Mouse (Mus musculus) lung, adult 18-20 months (tissue): ENCODE measurements around the gene Gm10718.
"Not testable (repeated sequence)": the region's sequence is repeated elsewhere in the genome, so short reads cannot be mapped to it uniquely, and the experiment has no call there.

Source experiments
- DNase-seq, 2 experiments: peaks; one replicate each; pipeline ENCODE4 v3.0.0; 2022; ENCODE audit warnings: mixed read lengths in 2 of 2

The Gm10718 gene

DNA sequence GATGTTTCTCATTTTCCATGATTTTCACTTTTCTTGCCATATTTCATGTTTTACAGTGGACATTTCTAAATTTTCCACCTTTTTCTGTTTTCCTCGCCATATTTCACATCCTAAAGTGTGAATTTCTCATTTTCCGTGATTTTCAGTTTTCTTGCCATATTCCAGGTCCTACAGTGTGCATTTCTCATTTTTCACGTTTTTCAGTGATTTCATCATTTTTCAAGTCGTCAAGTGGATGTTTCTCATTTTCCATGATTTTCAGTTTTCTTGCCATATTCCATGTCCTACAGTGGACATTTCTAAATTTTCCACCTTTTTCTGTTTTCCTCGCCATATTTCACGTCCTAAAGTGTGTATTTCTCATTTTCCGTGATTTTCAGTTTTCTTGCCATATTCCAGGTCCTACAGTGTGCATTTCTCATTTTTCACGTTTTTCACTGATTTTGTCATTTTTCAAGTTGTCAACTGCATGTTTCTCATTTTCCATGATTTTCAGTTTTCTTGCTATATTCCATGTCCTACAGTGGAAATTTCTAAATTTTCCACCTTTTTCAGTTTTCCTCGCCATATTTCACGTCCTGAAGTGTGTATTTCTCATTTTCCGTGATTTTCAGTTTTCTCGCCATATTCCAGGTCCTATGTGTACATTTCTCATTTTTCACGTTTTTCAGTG is at the start of gene Gm10718:
TSS of gene Gm10718 (plus strand) at position 236 of the 673 bp plus-strand sequence.
- not testable (repeated sequence) for DNase-seq

DNA sequence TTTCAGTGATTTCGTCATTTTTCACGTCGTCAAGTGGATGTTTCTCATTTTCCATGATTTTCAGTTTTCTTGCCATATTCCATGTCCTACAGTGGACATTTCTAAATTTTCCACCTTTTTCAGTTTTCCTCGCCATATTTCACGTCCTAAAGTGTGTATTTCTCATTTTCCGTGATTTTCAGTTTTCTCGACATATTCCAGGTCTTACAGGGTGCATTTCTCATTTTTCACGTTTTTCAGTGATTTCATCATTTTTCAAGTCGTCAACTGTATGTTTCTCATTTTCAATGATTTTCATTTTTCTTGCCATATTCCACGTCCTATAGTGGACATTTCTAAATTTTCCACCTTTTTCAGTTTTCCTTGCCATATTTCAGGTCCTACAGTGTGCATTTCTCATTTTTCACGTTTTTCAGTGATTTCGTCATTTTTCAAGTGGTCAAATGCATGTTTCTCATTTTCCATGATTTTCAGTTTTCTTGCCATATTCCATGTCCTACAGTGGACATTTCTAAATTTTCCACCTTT is 22.8 kb upstream of the Gm10718 start, which contains the start of gene Gm10722:
TSS of gene Gm10722 (plus strand) at position 478 of the 528 bp plus-strand sequence.
- DNase-seq = peak in 1 of 2 experiments; percentile 7

DNA sequence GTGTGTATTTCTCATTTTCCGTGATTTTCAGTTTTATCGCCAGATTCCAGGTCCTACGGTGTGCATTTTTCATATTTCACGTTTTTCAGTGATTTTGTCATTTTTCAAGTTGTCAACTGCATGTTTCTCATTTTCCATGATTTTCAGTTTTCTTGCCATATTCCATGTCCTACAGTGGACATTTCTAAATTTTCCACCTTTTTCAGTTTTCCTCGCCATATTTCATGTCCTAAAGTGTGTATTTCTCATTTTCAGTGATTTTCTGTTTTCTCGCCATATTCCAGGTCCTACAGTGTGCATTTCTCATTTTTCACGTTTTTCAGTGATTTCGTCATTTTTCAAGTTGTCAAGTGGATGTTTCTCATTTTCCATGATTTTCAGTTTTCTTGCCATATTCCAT is 22.3 kb upstream of the Gm10718 start:
- DNase-seq = not testable (repeated sequence)

DNA sequence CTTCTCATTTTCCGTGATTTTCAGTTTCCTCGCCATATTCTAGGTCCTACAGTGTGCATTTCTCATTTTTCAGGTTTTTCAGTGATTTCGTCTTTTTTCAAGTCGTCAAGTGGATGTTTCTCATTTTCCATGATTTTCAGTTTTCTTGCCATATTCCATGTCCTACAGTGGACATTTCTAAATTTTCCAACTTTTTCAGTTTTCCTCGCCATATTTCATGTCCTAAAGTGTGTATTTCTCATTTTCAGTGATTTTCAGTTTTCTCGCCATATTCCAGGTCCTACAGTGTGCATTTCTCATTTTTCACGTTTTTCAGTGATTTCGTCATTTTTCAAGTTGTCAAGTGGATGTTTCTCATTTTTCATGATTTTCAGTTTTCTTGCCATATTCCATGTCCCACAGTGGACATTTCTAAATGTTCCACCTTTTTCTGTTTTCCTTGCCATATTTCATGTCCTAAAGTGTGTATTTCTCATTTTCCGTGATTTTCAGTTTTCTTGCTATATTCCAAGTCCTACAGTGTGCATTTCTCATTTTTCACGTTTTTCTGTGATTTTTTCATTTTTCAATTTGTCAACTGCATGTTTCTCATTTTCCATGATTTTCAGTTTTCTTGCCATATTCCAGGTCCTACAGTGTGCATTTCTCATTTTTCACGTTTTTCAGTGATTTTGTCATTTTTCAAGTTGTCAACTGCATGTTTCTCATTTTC is 21.2 kb upstream of the Gm10718 start:
- DNase-seq = peak; percentile 72 to 94

- not testable (repeated sequence) for DNase-seq
Observed at GRCm38 (mm10) chr9:3002794-3003396, 20.5 kb upstream of the Gm10718 start, which contains the start of gene Gm11168. TSS of gene Gm11168 (plus strand) at chr9:3003346.

- DNase-seq = not testable (repeated sequence)
Observed at GRCm38 (mm10) chr9:3006179-3006578, 17.2 kb upstream of the Gm10718 start.

DNA sequence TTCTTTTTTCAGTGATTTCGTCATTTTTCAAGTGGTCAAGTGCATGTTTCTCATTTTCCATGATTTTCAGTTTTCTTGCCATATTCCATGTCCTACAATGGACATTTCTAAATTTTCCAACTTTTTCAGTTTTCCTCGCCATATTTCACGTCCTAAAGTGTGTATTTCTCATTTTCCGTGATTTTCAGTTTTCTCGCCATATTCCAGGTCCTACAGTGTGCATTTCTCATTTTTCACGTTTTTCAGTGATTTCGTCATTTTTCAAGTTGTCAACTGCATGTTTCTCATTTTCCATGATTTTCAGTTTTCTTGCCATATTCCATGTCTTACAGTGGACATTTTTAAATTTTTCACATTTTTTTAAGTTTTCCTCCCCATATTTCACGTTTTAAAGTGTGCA is 16.7 kb upstream of the Gm10718 start:
- peak; percentile 74 to 76 for DNase-seq

GRCm38 (mm10) chr9:3007272-3007671 is 16.1 kb upstream of the Gm10718 start:
- not testable (repeated sequence) for DNase-seq

DNA sequence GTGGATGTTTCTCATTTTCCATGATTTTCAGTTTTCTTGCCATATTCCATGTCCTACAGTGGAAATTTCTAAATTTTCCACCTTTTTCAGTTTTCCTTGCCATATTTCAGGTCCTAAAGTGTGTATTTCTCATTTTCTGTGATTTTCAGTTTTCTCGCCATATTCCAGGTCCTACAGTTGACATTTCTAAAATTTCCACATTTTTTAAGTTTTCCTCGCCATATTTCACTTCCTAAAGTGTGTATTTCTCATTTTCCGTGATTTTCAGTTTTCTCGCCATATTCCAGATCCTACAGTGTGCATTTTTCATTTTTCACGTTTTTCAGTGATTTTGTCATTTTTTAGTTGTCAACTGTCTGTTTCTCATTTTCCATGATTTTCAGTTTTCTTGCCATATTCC is 14.0 kb upstream of the Gm10718 start:
- DNase-seq = not testable (repeated sequence)

- DNase-seq = not testable (repeated sequence)
Observed at GRCm38 (mm10) chr9:3012054-3012621, 11.2 kb upstream of the Gm10718 start.

GRCm38 (mm10) chr9:3012733-3013279 is 10.5 kb upstream of the Gm10718 start, which contains the start of gene Gm10721:
TSS of gene Gm10721 (plus strand) at chr9:3013140.
- DNase-seq = not testable (repeated sequence)

DNA sequence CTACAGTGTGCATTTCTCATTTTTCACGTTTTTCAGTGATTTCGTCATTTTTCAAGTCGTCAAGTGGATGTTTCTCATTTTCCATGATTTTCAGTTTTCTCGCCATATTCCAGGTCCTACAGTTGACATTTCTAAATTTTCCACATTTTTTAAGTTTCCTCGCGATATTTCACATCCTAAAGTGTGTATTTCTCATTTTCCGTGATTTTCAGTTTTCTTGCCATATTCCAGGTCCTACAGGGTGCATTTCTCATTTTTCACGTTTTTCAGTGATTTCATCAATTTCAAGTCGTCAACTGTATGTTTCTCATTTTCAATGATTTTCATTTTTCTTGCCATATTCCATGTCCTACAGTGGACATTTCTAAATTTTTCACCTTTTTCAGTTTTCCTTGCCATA is 8.0 kb upstream of the Gm10718 start, which contains the start of gene Gm10720:
TSS of gene Gm10720 (plus strand) at position 301 of the 400 bp plus-strand sequence.
- DNase-seq = not testable (repeated sequence)

GRCm38 (mm10) chr9:3015896-3016295 is 7.5 kb upstream of the Gm10718 start:
- DNase-seq = not testable (repeated sequence)

- DNase-seq = not testable (repeated sequence)
Observed at GRCm38 (mm10) chr9:3017108-3017507, 6.2 kb upstream of the Gm10718 start, which contains the start of gene Gm10719. TSS of gene Gm10719 (plus strand) at chr9:3017408.

GRCm38 (mm10) chr9:3018944-3019343 is 4.4 kb upstream of the Gm10718 start:
- not testable (repeated sequence) for DNase-seq

DNA sequence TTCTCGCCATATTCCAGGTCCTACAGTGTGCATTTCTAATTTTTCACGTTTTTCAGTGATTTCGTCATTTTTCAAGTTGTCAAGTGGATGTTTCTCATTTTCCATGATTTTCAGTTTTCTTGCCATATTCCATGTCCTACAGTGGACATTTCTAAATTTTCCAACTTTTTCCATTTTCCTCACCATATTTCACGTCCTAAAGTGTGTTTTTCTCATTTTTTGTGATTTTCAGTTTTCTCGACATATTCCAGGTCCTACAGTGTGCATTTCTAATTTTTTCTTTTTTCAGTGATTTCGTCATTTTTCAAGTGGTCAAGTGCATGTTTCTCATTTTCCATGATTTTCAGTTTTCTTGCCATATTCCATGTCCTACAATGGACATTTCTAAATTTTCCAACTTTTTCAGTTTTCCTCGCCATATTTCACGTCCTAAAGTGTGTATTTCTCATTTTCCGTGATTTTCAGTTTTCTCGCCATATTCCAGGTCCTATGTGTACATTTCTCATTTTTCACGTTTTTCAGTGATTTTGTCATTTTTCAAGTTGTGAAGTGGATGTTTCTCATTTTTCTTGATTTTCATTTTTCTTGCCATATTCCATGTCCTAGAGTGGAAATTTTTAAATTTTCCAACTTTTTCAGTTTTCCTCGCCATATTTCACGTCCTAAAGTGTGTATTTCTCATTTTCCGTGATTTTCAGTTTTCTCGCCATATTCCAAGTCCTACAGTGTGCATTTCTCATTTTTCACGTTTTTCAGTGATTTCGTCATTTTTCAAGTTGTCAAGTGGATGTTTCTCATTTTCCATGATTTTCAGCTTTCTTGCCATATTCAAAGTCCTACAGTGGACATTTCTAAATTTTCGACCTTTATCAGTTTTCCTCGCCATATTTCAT is 3.3 kb upstream of the Gm10718 start:
- peak; percentile 4 to 38 for DNase-seq

GRCm38 (mm10) chr9:3022316-3023008 is 885 bp upstream of the Gm10718 start:
- peak in 1 of 2 experiments; percentile 55 for DNase-seq

- peak; percentile 46 to 64 for DNase-seq
Observed at GRCm38 (mm10) chr9:3023985-3024648, 770 bp downstream of the Gm10718 start.

- peak; percentile 16 to 18 for DNase-seq
Observed at GRCm38 (mm10) chr9:3024912-3025467, 1.6 kb downstream of the Gm10718 start, which contains the start of gene Gm10717. TSS of gene Gm10717 (plus strand) at chr9:3025417.
